Mouse (Mus musculus) hindbrain, embryonic 16.5 days (tissue): ENCODE data around the gene Pxdn. TPM values are rescaled to one million over a fixed set of nuclear protein-coding genes. Genes with fewer than 3 reads are reported as not detected.

Experiments used
- ATAC-seq: fragments of 200-750 bp; cut with Nextera tagmentation; 2 replicates; pipeline ENCODE4 v1.8.0; 2017; ENCODE audit warnings: moderate TSS enrichment, moderate library complexity
- H3K27ac ChIP-seq: fragments of 300-500 bp; sonication (generic); 2 replicates; pipeline ENCODE4 v1.5.1; 2014; ENCODE audit warnings: low read depth, mild to moderate bottlenecking, control low read depth, low read length, moderate library complexity
- H3K27me3 ChIP-seq: fragments of 300-500 bp; sonication (generic); replicated peaks from 2 replicates; pipeline ENCODE4 v1.6.1; 2014; ENCODE audit warnings: low read length; ENCODE audit not compliant: control insufficient read depth, insufficient read depth
- H3K36me3 ChIP-seq: fragments of 300-500 bp; sonication (generic); 2 replicates; pipeline ENCODE4 v1.6.1; 2014; ENCODE audit warnings: mild to moderate bottlenecking, low read length, moderate library complexity, mixed read lengths; ENCODE audit not compliant: control insufficient read depth, insufficient read depth
- H3K4me1 ChIP-seq: fragments of 300-500 bp; sonication (generic); 2 replicates; pipeline ENCODE4 v1.6.1; 2014; ENCODE audit warnings: low read depth, low read length; ENCODE audit not compliant: control insufficient read depth, insufficient read depth
- H3K4me2 ChIP-seq: fragments of 300-500 bp; sonication (generic); 2 replicates; pipeline ENCODE4 v1.6.1; 2014; ENCODE audit warnings: mild to moderate bottlenecking, low read length, control low read depth, moderate library complexity
- H3K4me3 ChIP-seq: fragments of 300-500 bp; sonication (generic); 2 replicates; pipeline ENCODE4 v1.5.1; 2014; ENCODE audit warnings: mild to moderate bottlenecking, low read length, control low read depth, moderate library complexity
- H3K9ac ChIP-seq: fragments of 300-500 bp; sonication (generic); 2 replicates; pipeline ENCODE4 v1.6.1; 2014; ENCODE audit warnings: low read depth, mild to moderate bottlenecking, control low read depth, low read length, moderate library complexity
- H3K9me3 ChIP-seq: fragments of 300-500 bp; sonication (generic); 2 replicates; pipeline ENCODE4 v1.6.1; 2014; ENCODE audit warnings: mild to moderate bottlenecking, low read length, moderate library complexity; ENCODE audit not compliant: control insufficient read depth
- WGBS: fragments of 180-500 bp; shearing (Covaris S2); extraction: QIAGEN DNeasy Blood & Tissue Kit; methylation state at CpG from one replicate; pipeline ENCODE4 v1.1.7; 2014; 5-methylcytosine and 5-hydroxymethylcytosine counted together
- polyA plus RNA-seq: library from polyadenylated mRNA; unstranded; fragments of >200 nt; fragmentation: Nextera tagmentation; extraction: Ambion mirVana; gene quantifications from 2 replicates; pipeline ENCODE4 v1.2.1, GENCODE M21; 2015

Pxdn gene
- 35.4 and 57.3 TPM in 2 replicates for polyA plus RNA-seq

- Histone ChIP-seq H3K9ac (peak within 1 kb of the TSS; percentile 85), H3K36me3 (no peaks in the 10 kb centered on the region), H3K27me3 (no peaks in the 10 kb centered on the region), H3K4me2 (peak within 1 kb of the TSS; percentile 60), H3K27ac (peak within 1 kb of the TSS; percentile 82), H3K4me1 (peaks cover 38% of the 10 kb centered on the region), H3K4me3 (peak within 1 kb of the TSS; percentile 72), H3K9me3 (no peaks in the 10 kb centered on the region)
- 36% methylated on average over 8 of the region's 8 CpGs for WGBS
- ATAC-seq: no peak
Observed at GRCm38 (mm10) chr12:29937308-29937707, at the start of gene Pxdn. Gene Pxdn (plus strand): TSS chr12:29937608.

- 15% methylated on average over 3 of the region's 3 CpGs for WGBS
- Histone ChIP-seq H3K4me2 (no peak overlapping the region), H3K4me1 (no peaks in the 10 kb centered on the region), H3K27ac (no peak overlapping the region), H3K36me3 (peaks cover 15% of the 10 kb centered on the region), H3K9me3 (no peaks in the 10 kb centered on the region), H3K9ac (no peak overlapping the region), H3K4me3 (no peak overlapping the region), H3K27me3 (no peaks in the 10 kb centered on the region)
- no peak for ATAC-seq
Observed at GRCm38 (mm10) chr12:29894669-29895068, 42.7 kb upstream of the Pxdn start.

- WGBS: 65% methylated on average over 3 of the region's 3 CpGs
- Histone ChIP-seq H3K36me3 (peaks cover 13% of the 10 kb centered on the region), H3K27ac (no peak overlapping the region), H3K4me3 (no peak overlapping the region), H3K9me3 (no peaks in the 10 kb centered on the region), H3K27me3 (no peaks in the 10 kb centered on the region), H3K4me2 (no peak overlapping the region), H3K9ac (no peak overlapping the region), H3K4me1 (no peaks in the 10 kb centered on the region)
- peak; percentile 40 for ATAC-seq
Observed at GRCm38 (mm10) chr12:29897533-29898085, 39.8 kb upstream of the Pxdn start.

GRCm38 (mm10) chr12:29904101-29904874 is 33.1 kb upstream of the Pxdn start:
- Histone ChIP-seq H3K27ac (0 out of 2 replicates have a peak overlapping the region, but pooled peaks have one; percentile 12), H3K36me3 (peaks cover 8% of the 10 kb centered on the region; the same call in 1 of the 2 replicates), H3K9ac (no peak overlapping the region), H3K27me3 (no peaks in the 10 kb centered on the region), H3K4me1 (no peaks in the 10 kb centered on the region; the same call in 1 of the 2 replicates), H3K9me3 (no peaks in the 10 kb centered on the region), H3K4me3 (no peak overlapping the region), H3K4me2 (no peak overlapping the region)
- ATAC-seq: no peak
- 71% methylated on average over 4 of the region's 4 CpGs for WGBS

- Histone ChIP-seq H3K27ac (no peak overlapping the region), H3K27me3 (no peaks in the 10 kb centered on the region), H3K4me2 (no peak overlapping the region), H3K9ac (no peak overlapping the region), H3K4me3 (no peak overlapping the region), H3K36me3 (0 out of 2 replicates have a peak, but pooled peaks cover 5% of the 10 kb centered on the region), H3K9me3 (no peaks in the 10 kb centered on the region), H3K4me1 (no peaks in the 10 kb centered on the region; the same call in 1 of the 2 replicates)
- 56% methylated on average over 2 of the region's 2 CpGs for WGBS
- ATAC-seq: peak; percentile 67
Observed at GRCm38 (mm10) chr12:29907056-29907455, 30.4 kb upstream of the Pxdn start.

- Histone ChIP-seq H3K9me3 (no peaks in the 10 kb centered on the region), H3K4me3 (no peak overlapping the region)
Observed at GRCm38 (mm10) chr12:29916139-29916538, 21.3 kb upstream of the Pxdn start.

GRCm38 (mm10) chr12:29916807-29917206 is 20.6 kb upstream of the Pxdn start:
- peak; percentile 17; the same call in 1 of the 2 replicates for ATAC-seq
- Histone ChIP-seq H3K36me3 (peaks cover 24% of the 10 kb centered on the region), H3K4me1 (no peaks in the 10 kb centered on the region), H3K27ac (no peak overlapping the region), H3K4me3 (no peak overlapping the region), H3K9ac (no peak overlapping the region), H3K4me2 (no peak overlapping the region), H3K27me3 (no peaks in the 10 kb centered on the region), H3K9me3 (no peaks in the 10 kb centered on the region)
- WGBS: 76% methylated on average over 6 of the region's 6 CpGs

More at GRCm38 (mm10) chr12:29916139-29916538, 21.3 kb upstream of the Pxdn start:
- no peak for ATAC-seq
- peaks cover 24% of the 10 kb centered on the region for H3K36me3 ChIP-seq
- H3K9ac ChIP-seq: no peak overlapping the region
- H3K27me3 ChIP-seq: no peaks in the 10 kb centered on the region
- H3K4me2 ChIP-seq: no peak overlapping the region
- no peaks in the 10 kb centered on the region for H3K4me1 ChIP-seq
- H3K27ac ChIP-seq: no peak overlapping the region
- WGBS: 87% methylated on average over 3 of the region's 3 CpGs

GRCm38 (mm10) chr12:29920298-29920697 is 17.1 kb upstream of the Pxdn start:
- Histone ChIP-seq H3K4me2 (no peak overlapping the region), H3K27ac (no peak overlapping the region), H3K27me3 (no peaks in the 10 kb centered on the region), H3K9ac (no peak overlapping the region), H3K4me1 (no peaks in the 10 kb centered on the region), H3K36me3 (peaks cover 11% of the 10 kb centered on the region), H3K9me3 (no peaks in the 10 kb centered on the region), H3K4me3 (no peak overlapping the region)
- no peak for ATAC-seq
- 84% methylated on average over 7 of the region's 7 CpGs for WGBS

GRCm38 (mm10) chr12:29921481-29921880 is 15.9 kb upstream of the Pxdn start:
- H3K4me2 ChIP-seq: no peak overlapping the region
- H3K9ac ChIP-seq: no peak overlapping the region
- H3K36me3 ChIP-seq: peaks cover 8% of the 10 kb centered on the region
- no peaks in the 10 kb centered on the region for H3K9me3 ChIP-seq
- no peaks in the 10 kb centered on the region for H3K27me3 ChIP-seq
- no peak overlapping the region for H3K27ac ChIP-seq
- H3K4me3 ChIP-seq: no peak overlapping the region
- H3K4me1 ChIP-seq: no peaks in the 10 kb centered on the region
- no peak for ATAC-seq
- WGBS: 87% methylated on average over 11 of the region's 11 CpGs
